In genomic region chr7:99352526-99353400, GRCm38 (mm10) we compare ENCODE assay signal across 8 mouse cellular contexts. TPM values are rescaled to one million over a fixed set of nuclear protein-coding genes. Genes with fewer than 3 reads are reported as not detected.
A peak's percentile ranks its signal among the peaks of the same experiment; 100 is the strongest.
DNase-seq lines count a peak whose midpoint lies in the region; ATAC-seq and TF ChIP-seq lines count a peak whose summit lies in the region.

TSS of gene Serpinh1 (minus strand) at chr7:99353239.

- H3K9me3 ChIP-seq in forebrain, postnatal 0 days (ENCODE audit: low read length), result no peaks in the 10 kb centered on the region

- H3K4me2 ChIP-seq in forebrain, postnatal 0 days (ENCODE audit: low read depth), result peak within 1 kb of the TSS; percentile 58

- no peaks in the 10 kb centered on the region for H3K27me3 ChIP-seq in forebrain, postnatal 0 days (ENCODE audit: insufficient read depth, low read length)

- H3K27ac ChIP-seq in forebrain, postnatal 0 days (ENCODE audit: low read depth, low read length), result peak within 1 kb of the TSS; percentile 47

- peak; percentile 21 for DNase-seq in MN1 (ENCODE audit: low spot score)
- peak; percentile 52 to 76 for DNase-seq in adrenal gland, postnatal 4 days (ENCODE audit: low spot score in 2 of 2)
- DNase-seq in forebrain, postnatal 0 days, result peak; percentile 58
- peak; percentile 96 for DNase-seq in heart, postnatal 4 days
- DNase-seq in layer of hippocampus, postnatal 14 days (ENCODE audit: low spot score in 2 of 2), result peak in 1 of 2 experiments; percentile 59
- peak; percentile 97 for DNase-seq in lung, postnatal 10 days
- DNase-seq in right cerebral cortex, postnatal 25 days, result peak; percentile 38
- DNase-seq in B cell, adult 2 months, result no peak

- peak within 1 kb of the TSS; percentile 23 for H3K9ac ChIP-seq in forebrain, postnatal 0 days

- peaks cover 30% of the 10 kb centered on the region for H3K4me1 ChIP-seq in forebrain, postnatal 0 days (ENCODE audit: insufficient read depth)

- WGBS in forebrain, postnatal 0 days, result 3% methylated on average over 35 of the region's 35 CpGs

- no peak for TF ChIP-seq CTCF in forebrain, postnatal 0 days (IDR thresholded peaks at IDR 0.05; ENCODE audit: low read depth)

- H3K4me3 ChIP-seq in forebrain, postnatal 0 days (ENCODE audit: low read depth, low read length), result peak within 1 kb of the TSS; percentile 32

- ATAC-seq in forebrain, postnatal 0 days, result peak; percentile 69

- H3K36me3 ChIP-seq in forebrain, postnatal 0 days (ENCODE audit: insufficient read depth), result no peaks in the 10 kb centered on the region

RNA-seq across cellular contexts. Expression of gene Serpinh1, which starts in this region (rescaled TPM):
- 100 to 1,000 TPM; 366 to 430 TPM for total RNA-seq in adrenal gland, postnatal 4 days (2021)
- total RNA-seq in forebrain, postnatal 0 days (2014; rRNA removed), result 127 and 160 TPM in 2 replicates
- 117 and 121 TPM in 2 replicates for polyA plus RNA-seq in forebrain, postnatal 0 days (2015; fragmentation: Nextera tagmentation; extraction: Ambion mirVana)
- 100 to 1,000 TPM; 557 to 601 TPM for total RNA-seq in heart, postnatal 4 days (2021)
- total RNA-seq in layer of hippocampus, postnatal 14 days (2021), result 10 to 100 TPM; 41.9 to 58.7 TPM

Comparison
In these comparisons a context has a peak if more than half of its experiments do, and no peak if none do; other contexts are left out.
1. DNase-seq: peak in MN1 (single experiment), adrenal gland, postnatal 4 days (2 of 2), forebrain, postnatal 0 days (single experiment), heart, postnatal 4 days (single experiment), lung, postnatal 10 days (single experiment) and right cerebral cortex, postnatal 25 days (single experiment); none in B cell, adult 2 months (0 of 2).